Mouse (Mus musculus) macrophage (primary cell): ENCODE measurements around the gene Slc22a23. TPM values are rescaled to one million over a fixed set of nuclear protein-coding genes. Genes with fewer than 3 reads are reported as not detected.

Source experiments
- H3K27ac ChIP-seq: fragments of 350-480 bp; formaldehyde crosslinking; 2 replicates; pipeline ENCODE4 v1.9.0; 2021
- H3K36me3 ChIP-seq: fragments of 350-480 bp; formaldehyde crosslinking; 2 replicates; pipeline ENCODE4 v1.9.0; 2021; ENCODE audit errors: inconsistent target
- H3K4me3 ChIP-seq: fragments of 350-480 bp; formaldehyde crosslinking; 2 replicates; pipeline ENCODE4 v1.9.0; 2021; ENCODE audit errors: inconsistent target
- H3K79me2 ChIP-seq: fragments of 350-480 bp; formaldehyde crosslinking; 2 replicates; pipeline ENCODE4 v1.9.0; 2021; ENCODE audit errors: inconsistent target
- WGBS: methylation state at CpG from one replicate; pipeline ENCODE4 v1.1.7; 2026; ENCODE audit warnings: inconsistent platforms; ENCODE audit not compliant: missing documents; 5-methylcytosine and 5-hydroxymethylcytosine counted together
- polyA plus RNA-seq: library from polyadenylated mRNA; stranded (reverse); fragments of 250-400 nt; gene quantifications from 3 replicates; pipeline ENCODE4 v1.2.4, GENCODE M21; 2018; ENCODE audit warnings: inconsistent platforms

Slc22a23 gene
- polyA plus RNA-seq, 1 experiment from 2014 or later, result 0.16 TPM

- WGBS, result 88% methylated on average over 1 of the region's 1 CpGs
- H3K79me2 ChIP-seq, result no peaks in the 10 kb centered on the region
- H3K4me3 ChIP-seq, result no peak overlapping the region
- H3K36me3 ChIP-seq, result no peaks in the 10 kb centered on the region
- no peak overlapping the region for H3K27ac ChIP-seq
Observed at GRCm38 (mm10) chr13:34274890-34275289, 70.1 kb downstream of the Slc22a23 start.

DNA sequence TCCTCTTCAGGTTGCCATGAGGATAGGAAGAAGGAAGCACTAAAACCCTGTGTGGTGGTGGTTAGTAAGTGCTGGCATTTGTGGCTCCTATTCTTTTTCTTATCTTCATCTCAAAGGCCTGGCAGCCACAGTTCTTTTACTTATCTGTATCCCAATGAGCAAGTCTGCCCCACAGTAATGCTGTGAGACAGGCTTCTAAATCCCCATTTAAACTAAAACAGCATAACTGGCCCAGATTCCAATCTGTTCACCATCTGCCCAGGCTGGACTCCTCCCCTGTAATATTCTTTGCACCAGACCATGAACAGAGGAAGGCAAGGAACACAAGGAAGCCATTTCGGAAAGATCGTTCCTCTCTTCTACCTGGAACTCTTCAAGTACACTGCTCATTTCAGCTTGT is 70.6 kb downstream of the Slc22a23 start:
- no peak overlapping the region for H3K4me3 ChIP-seq
- H3K27ac ChIP-seq, result no peak overlapping the region
- 94% methylated on average over 2 of the region's 2 CpGs for WGBS
- no peaks in the 10 kb centered on the region for H3K79me2 ChIP-seq
- H3K36me3 ChIP-seq, result no peaks in the 10 kb centered on the region

DNA sequence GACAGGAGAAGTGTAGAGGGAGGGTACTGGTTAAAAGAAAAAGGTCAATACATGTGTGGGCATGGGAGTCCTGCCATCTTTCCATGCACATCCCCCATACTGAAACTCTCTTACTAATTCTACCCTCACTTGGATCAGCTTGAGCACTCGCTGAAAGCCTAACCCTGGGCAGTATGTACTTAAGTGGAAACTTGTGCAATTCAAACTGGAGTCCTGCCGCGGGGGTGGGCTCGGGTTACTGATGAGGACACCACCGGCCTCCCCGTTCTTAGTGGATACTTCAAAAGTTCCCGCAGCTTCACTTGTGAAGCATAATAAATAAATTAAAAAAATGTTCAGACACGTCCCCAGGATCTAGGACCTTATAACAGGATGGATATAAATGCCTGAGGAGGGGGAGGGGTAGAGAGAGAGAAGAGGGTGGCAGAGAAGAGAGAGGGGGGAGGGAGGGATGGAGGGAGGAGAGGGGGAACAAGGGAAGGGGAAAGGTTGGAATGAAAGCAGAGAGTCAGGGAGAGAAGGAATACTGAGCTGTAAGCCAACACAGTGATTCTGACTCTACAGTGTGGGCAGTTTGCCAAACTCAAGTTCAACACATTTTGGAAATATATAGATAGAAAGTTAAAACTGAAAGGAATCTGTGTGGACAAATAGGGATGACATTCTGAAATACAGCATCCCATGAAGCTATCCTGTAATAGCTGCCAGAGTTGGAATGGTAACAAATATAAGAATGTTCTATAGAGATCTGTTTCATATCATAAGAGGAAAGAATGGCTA is 72.5 kb downstream of the Slc22a23 start:
- no peaks in the 10 kb centered on the region for H3K36me3 ChIP-seq
- H3K27ac ChIP-seq, result no peak overlapping the region
- WGBS, result 91% methylated on average over 8 of the region's 8 CpGs
- H3K4me3 ChIP-seq, result no peak overlapping the region
- no peaks in the 10 kb centered on the region for H3K79me2 ChIP-seq

- H3K36me3 ChIP-seq, result no peaks in the 10 kb centered on the region
- 88% methylated on average over 2 of the region's 2 CpGs for WGBS
- no peak overlapping the region for H3K4me3 ChIP-seq
Observed at GRCm38 (mm10) chr13:34271665-34272064, 73.3 kb downstream of the Slc22a23 start.

DNA sequence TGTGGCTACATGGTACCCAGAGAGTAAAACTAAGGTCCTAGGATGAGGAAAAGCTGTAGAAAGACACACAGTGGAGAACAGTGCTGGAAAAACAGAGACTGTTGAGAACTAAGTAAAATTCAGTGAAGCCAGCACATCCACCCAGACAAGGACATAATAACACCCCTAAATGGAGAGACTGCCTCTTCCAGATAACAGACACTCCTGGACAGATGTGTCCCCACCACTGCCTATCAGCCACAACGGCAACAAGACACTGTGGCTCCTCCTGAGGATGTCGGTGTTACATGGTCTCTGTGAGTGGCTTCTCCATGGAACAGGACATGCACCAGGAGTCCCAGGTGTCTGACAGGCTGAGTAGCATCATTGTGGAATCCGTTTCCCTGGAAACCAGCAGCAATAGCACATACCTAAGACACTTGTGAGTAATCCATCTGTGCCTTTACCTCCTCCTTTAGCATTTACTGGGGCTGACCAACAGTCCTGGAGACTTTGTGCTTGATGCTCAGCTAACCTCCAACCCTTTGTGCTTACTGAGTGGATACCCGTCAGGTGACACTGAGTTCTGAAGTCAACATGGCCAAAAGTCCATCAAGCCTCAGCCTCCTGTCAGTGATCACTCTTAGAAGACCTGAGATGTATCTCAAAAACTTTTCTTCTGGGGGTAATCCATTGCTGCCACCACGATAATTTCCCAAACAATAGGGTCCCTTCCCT is 73.9 kb downstream of the Slc22a23 start:
- no peaks in the 10 kb centered on the region for H3K79me2 ChIP-seq
- no peaks in the 10 kb centered on the region for H3K36me3 ChIP-seq
- H3K27ac ChIP-seq, result no peak overlapping the region
- H3K4me3 ChIP-seq, result no peak overlapping the region
- WGBS, result 85% methylated on average over 5 of the region's 5 CpGs

More at GRCm38 (mm10) chr13:34271665-34272064, 73.3 kb downstream of the Slc22a23 start:
- Histone ChIP-seq H3K27ac (no peak overlapping the region), H3K79me2 (no peaks in the 10 kb centered on the region)

GRCm38 (mm10) chr13:34269376-34269991 is 75.5 kb downstream of the Slc22a23 start:
- Histone ChIP-seq H3K27ac (no peak overlapping the region), H3K4me3 (no peak overlapping the region), H3K79me2 (no peaks in the 10 kb centered on the region), H3K36me3 (no peaks in the 10 kb centered on the region)
- WGBS, result 77% methylated on average over 2 of the region's 2 CpGs

- no peak overlapping the region for H3K4me3 ChIP-seq
- no peak overlapping the region for H3K27ac ChIP-seq
- 92% methylated on average over 8 of the region's 8 CpGs for WGBS
- no peaks in the 10 kb centered on the region for H3K79me2 ChIP-seq
- H3K36me3 ChIP-seq, result no peaks in the 10 kb centered on the region
Observed at GRCm38 (mm10) chr13:34266942-34267660, 77.9 kb downstream of the Slc22a23 start.

GRCm38 (mm10) chr13:34266067-34266466 is 78.9 kb downstream of the Slc22a23 start:
- Histone ChIP-seq H3K4me3 (no peak overlapping the region), H3K36me3 (no peaks in the 10 kb centered on the region), H3K79me2 (no peaks in the 10 kb centered on the region), H3K27ac (no peak overlapping the region)
- WGBS, result 89% methylated on average over 8 of the region's 8 CpGs

GRCm38 (mm10) chr13:34265576-34265975 is 79.4 kb downstream of the Slc22a23 start:
- H3K4me3 ChIP-seq, result no peak overlapping the region
- WGBS, result 76% methylated on average over 5 of the region's 5 CpGs
- H3K79me2 ChIP-seq, result no peaks in the 10 kb centered on the region
- no peak overlapping the region for H3K27ac ChIP-seq
- H3K36me3 ChIP-seq, result no peaks in the 10 kb centered on the region

- H3K36me3 ChIP-seq, result no peaks in the 10 kb centered on the region
Observed at GRCm38 (mm10) chr13:34265022-34265565, 79.9 kb downstream of the Slc22a23 start.

DNA sequence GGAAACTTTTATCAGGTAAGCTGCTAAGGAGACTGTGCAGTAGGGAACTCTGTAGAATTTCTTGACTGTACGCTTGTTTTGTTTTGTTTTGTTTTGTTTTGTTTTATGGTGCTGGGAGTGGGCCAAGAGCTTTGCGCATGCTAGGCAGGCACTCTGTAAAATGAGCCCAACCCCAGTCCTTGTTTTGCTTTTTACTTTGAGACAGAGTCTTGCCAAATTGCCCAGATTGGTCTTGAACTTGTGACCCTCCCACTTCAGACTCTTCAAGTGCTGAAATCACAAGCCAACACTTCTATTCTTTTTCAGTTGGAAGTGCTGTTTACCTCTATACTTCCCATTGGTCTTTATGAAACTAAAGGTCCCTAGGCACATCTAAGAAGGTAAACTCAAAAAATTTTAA is 80.5 kb downstream of the Slc22a23 start:
- no peaks in the 10 kb centered on the region for H3K36me3 ChIP-seq
- WGBS, result 100% methylated on average over 2 of the region's 2 CpGs
- no peak overlapping the region for H3K27ac ChIP-seq
- H3K79me2 ChIP-seq, result no peaks in the 10 kb centered on the region
- H3K4me3 ChIP-seq, result no peak overlapping the region

More at GRCm38 (mm10) chr13:34265022-34265565, 79.9 kb downstream of the Slc22a23 start:
- Histone ChIP-seq H3K79me2 (no peaks in the 10 kb centered on the region), H3K4me3 (no peak overlapping the region), H3K27ac (no peak overlapping the region)
- 96% methylated on average over 3 of the region's 3 CpGs for WGBS

GRCm38 (mm10) chr13:34258765-34259164 is 86.2 kb downstream of the Slc22a23 start:
- Histone ChIP-seq H3K27ac (no peak overlapping the region), H3K36me3 (no peaks in the 10 kb centered on the region), H3K79me2 (no peaks in the 10 kb centered on the region), H3K4me3 (no peak overlapping the region)
- 93% methylated on average over 3 of the region's 3 CpGs for WGBS

DNA sequence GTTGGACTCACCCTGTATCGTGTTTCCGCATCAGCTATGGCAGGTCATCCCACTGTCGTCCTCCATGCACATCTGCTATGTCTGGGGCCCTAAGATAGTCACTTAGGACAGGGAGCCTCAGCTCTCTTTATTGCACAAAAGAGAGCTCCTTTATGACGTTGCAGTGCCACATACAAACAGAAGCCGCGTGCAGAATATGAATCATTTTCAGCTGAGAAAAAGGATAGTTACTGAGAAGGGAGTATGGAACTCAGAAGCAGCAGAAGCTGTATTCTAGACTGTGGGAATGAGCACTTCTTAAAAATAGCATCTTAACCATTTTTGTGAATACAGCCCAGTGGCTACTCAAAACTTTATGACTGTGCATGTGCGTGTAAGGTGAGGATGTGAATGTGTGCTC is 87.8 kb downstream of the Slc22a23 start:
- 95% methylated on average over 7 of the region's 7 CpGs for WGBS
- H3K27ac ChIP-seq, result no peak overlapping the region
- no peaks in the 10 kb centered on the region for H3K79me2 ChIP-seq
- H3K36me3 ChIP-seq, result no peaks in the 10 kb centered on the region
- H3K4me3 ChIP-seq, result no peak overlapping the region

DNA sequence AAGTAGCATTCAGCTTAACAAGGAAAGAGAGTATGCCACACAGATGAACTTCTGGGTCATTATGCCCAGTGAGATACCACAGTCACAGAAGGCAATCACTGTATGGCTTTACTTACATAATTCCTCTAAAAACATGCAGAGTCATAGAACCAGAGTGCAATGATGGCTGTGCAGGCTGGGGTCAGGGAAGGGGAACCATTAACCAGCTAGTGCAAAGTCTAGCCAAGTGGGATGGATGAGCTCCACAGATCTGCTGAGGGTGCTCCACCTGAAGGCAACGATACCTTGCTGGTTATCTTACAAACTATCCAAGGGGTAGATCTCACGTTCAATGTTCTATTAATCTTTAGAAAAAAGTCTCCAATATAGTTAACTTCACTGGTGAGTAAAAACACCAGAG is 88.3 kb downstream of the Slc22a23 start:
- WGBS, result 100% methylated on average over 2 of the region's 2 CpGs
- Histone ChIP-seq H3K36me3 (no peaks in the 10 kb centered on the region), H3K79me2 (no peaks in the 10 kb centered on the region), H3K27ac (no peak overlapping the region), H3K4me3 (no peak overlapping the region)
